Mouse (Mus musculus): ENCODE data around the gene Gm20517. TPM values are rescaled to one million over a fixed set of nuclear protein-coding genes. Genes with fewer than 3 reads are reported as not detected.

The Gm20517 gene
- polyA plus RNA-seq, 1 experiment from 2014 or later, result 2.9 TPM

DNA sequence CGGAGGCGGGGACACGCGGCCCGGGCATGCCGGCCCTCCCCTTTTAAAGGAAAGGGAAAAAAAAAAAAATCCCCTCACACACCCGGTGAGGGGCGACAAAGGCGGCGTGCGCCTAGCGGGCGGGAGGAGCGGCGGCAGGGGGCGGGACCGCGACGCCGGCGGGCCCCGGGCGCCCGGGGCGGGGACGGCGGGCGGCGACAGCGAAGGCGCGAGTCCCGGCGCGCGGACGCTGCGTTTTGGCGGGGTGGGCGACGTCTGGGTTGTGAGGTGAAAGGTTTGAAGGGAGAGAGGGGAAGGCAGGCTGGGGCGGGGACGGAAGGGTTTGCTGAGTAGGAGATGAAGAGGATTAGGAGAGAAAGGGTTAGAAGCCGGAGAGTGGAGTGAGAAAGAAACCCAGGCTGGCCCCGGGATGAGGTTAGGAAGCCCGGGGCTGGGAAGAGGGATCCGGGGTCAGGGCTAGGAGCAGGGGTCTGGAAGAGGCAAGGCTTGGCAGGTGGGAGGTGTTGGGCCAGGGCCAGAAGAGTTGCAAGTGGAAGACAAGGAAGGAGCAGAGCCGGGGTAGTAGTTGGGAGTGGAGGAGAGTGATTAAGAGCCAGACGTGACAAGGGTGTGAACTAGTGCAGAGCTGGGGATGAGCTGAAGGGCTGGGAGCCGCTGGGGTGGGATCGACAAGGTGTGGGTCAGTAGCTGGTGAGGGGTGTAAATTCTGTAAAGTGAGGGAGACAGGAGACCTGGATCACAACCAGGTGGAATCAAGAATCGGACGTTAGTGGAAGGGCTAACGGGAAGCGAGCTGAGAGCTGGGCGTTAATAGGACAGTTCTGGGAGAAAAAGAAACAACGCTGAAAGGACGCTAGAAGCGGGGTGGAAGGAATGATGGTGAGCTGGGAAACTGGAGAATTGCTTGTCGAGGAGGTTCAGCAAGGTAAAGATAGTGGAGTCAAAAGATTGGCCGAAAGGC, 18.6 kb downstream of the Gm20517 start:
- under 1% methylated on average over 57 of the region's 61 CpGs for WGBS
- peak overlapping the region; percentile 80 for H3K4me2 ChIP-seq (ENCODE audit: low read depth, low read length)
- H3K4me1 ChIP-seq (ENCODE audit: control insufficient read depth, insufficient read depth, low read length), result peaks cover 19% of the 10 kb centered on the region
- H3K9me3 ChIP-seq (ENCODE audit: control insufficient read depth, low read length), result no peaks in the 10 kb centered on the region
- H3K27ac ChIP-seq (ENCODE audit: low read depth, low read length), result peak overlapping the region; percentile 95
- no peaks in the 10 kb centered on the region for H3K27me3 ChIP-seq (ENCODE audit: control insufficient read depth, insufficient read depth, low read length)
- H3K9ac ChIP-seq (replicated peaks; ENCODE audit: low read depth, low read length), result peak overlapping the region; percentile 77
- ATAC-seq (ENCODE audit: low read depth), result peak; percentile 58
- peak overlapping the region; percentile 63 for H3K4me3 ChIP-seq (ENCODE audit: low read depth, low read length)
- no peaks in the 10 kb centered on the region for H3K36me3 ChIP-seq (ENCODE audit: control insufficient read depth, insufficient read depth, low read length)

DNA sequence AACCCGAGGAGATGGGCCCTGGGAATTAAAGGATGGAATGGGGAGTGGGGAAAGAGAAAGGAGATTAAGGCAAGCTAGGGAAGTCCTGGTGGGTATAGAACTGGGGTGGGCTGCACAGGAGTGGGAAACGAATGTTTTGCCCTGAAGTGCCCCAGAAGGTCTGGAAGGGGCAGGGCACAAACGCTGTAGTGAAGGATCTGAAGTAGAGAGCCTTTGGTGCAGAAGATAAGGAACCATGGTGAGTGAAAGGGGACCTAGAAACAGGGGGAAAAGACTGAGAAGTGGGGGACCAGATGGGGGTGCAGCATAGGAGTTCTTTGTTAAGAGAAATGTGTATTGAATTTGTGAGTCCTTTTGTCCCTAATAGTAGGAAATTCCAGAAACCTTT, 19.3 kb downstream of the Gm20517 start, which contains the start of gene Usp49:
Gene Usp49, plus strand, starts transcription at position 13 of the 388 bp plus-strand sequence.
- H3K4me2 ChIP-seq (ENCODE audit: low read depth, low read length), result peak within 1 kb of the TSS; percentile 80
- WGBS, result 3% methylated on average over 3 of the region's 3 CpGs
- H3K36me3 ChIP-seq (ENCODE audit: control insufficient read depth, insufficient read depth, low read length), result no peaks in the 10 kb centered on the region

GRCm38 (mm10) chr17:47632181-47632840, 20.9 kb downstream of the Gm20517 start:
- WGBS, result 69% methylated on average over 4 of the region's 4 CpGs
- no peaks in the 10 kb centered on the region for H3K27me3 ChIP-seq (ENCODE audit: control insufficient read depth, insufficient read depth, low read length)
- H3K9ac ChIP-seq (replicated peaks; ENCODE audit: low read depth, low read length), result no peak overlapping the region
- no peak overlapping the region for H3K27ac ChIP-seq (ENCODE audit: low read depth, low read length)
- H3K4me1 ChIP-seq (ENCODE audit: control insufficient read depth, insufficient read depth, low read length), result peaks cover 19% of the 10 kb centered on the region
- ATAC-seq (ENCODE audit: low read depth), result no peak
- H3K4me2 ChIP-seq (ENCODE audit: low read depth, low read length), result no peak overlapping the region
- no peak overlapping the region for H3K4me3 ChIP-seq (ENCODE audit: low read depth, low read length)
- H3K9me3 ChIP-seq (ENCODE audit: control insufficient read depth, low read length), result no peaks in the 10 kb centered on the region
- no peaks in the 10 kb centered on the region for H3K36me3 ChIP-seq (ENCODE audit: control insufficient read depth, insufficient read depth, low read length)

More for the DNA sequence above, 19.3 kb downstream of the Gm20517 start, which contains the start of gene Usp49:
- Histone ChIP-seq H3K9me3 (ENCODE audit: control insufficient read depth, low read length) (no peaks in the 10 kb centered on the region), H3K4me3 (ENCODE audit: low read depth, low read length) (peak within 1 kb of the TSS; percentile 63), H3K27me3 (ENCODE audit: control insufficient read depth, insufficient read depth, low read length) (no peaks in the 10 kb centered on the region), H3K9ac (replicated peaks; ENCODE audit: low read depth, low read length) (peak within 1 kb of the TSS; percentile 77), H3K27ac (ENCODE audit: low read depth, low read length) (peak within 1 kb of the TSS; percentile 95), H3K4me1 (ENCODE audit: control insufficient read depth, insufficient read depth, low read length) (peaks cover 19% of the 10 kb centered on the region)
- ATAC-seq (ENCODE audit: low read depth), result no peak

- WGBS, result 74% methylated on average over 7 of the region's 7 CpGs
- no peak overlapping the region for H3K4me2 ChIP-seq (ENCODE audit: low read depth, low read length)
- no peaks in the 10 kb centered on the region for H3K9me3 ChIP-seq (ENCODE audit: control insufficient read depth, low read length)
- H3K36me3 ChIP-seq (ENCODE audit: control insufficient read depth, insufficient read depth, low read length), result no peaks in the 10 kb centered on the region
- no peak overlapping the region for H3K27ac ChIP-seq (ENCODE audit: low read depth, low read length)
- no peak for ATAC-seq (ENCODE audit: low read depth)
- H3K27me3 ChIP-seq (ENCODE audit: control insufficient read depth, insufficient read depth, low read length), result no peaks in the 10 kb centered on the region
- H3K9ac ChIP-seq (replicated peaks; ENCODE audit: low read depth, low read length), result no peak overlapping the region
- H3K4me1 ChIP-seq (ENCODE audit: control insufficient read depth, insufficient read depth, low read length), result peaks cover 19% of the 10 kb centered on the region
- H3K4me3 ChIP-seq (ENCODE audit: low read depth, low read length), result no peak overlapping the region
Observed at GRCm38 (mm10) chr17:47633999-47634770, 22.8 kb downstream of the Gm20517 start.

DNA sequence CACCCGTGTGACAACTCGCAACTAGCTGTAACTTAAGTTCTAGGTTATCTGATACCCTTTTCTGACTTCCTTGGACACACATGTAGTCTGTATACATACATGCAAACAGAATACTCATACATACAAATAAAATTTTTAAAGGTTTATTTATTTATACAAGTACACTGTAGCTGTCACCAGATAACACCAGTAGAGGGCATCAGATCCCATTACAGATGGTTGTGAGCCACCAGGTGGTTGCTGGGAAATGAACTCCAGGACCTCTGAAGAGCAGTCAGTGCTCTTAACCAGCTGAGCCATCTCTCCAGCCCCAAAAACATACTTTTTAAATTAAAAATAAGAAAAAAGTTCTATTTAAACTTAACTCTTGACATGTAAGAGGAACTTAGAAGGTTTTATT, 31.6 kb downstream of the Gm20517 start:
- H3K9me3 ChIP-seq (ENCODE audit: control insufficient read depth, low read length), result no peaks in the 10 kb centered on the region
- H3K27me3 ChIP-seq (ENCODE audit: control insufficient read depth, insufficient read depth, low read length), result no peaks in the 10 kb centered on the region
- no peak overlapping the region for H3K4me3 ChIP-seq (ENCODE audit: low read depth, low read length)
- no peak overlapping the region for H3K27ac ChIP-seq (ENCODE audit: low read depth, low read length)
- no peaks in the 10 kb centered on the region for H3K36me3 ChIP-seq (ENCODE audit: control insufficient read depth, insufficient read depth, low read length)
- WGBS, result 90% methylated on average over 2 of the region's 2 CpGs
- ATAC-seq (ENCODE audit: low read depth), result no peak
- H3K9ac ChIP-seq (replicated peaks; ENCODE audit: low read depth, low read length), result no peak overlapping the region
- H3K4me2 ChIP-seq (ENCODE audit: low read depth, low read length), result no peak overlapping the region
- no peaks in the 10 kb centered on the region for H3K4me1 ChIP-seq (ENCODE audit: control insufficient read depth, insufficient read depth, low read length)

DNA sequence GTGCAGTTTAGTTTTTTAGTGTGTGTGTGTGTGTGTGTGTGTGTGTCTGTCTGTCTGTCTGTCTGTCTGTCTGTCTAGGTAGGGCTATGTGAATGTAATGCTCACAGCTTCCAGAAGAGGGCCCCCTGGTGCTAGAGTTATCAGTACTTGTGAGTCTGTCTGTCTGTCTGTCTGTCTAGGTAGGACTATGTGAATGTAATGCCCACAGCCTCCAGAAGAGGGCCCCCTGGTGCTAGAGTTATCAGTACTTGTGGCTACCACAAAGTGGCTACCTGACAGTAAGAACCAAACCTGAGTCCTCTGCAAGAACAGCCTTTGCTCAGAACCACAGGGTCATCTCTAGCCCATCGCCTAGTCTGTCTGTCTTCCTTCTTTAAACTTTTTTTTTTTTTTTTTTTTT, 35.3 kb downstream of the Gm20517 start:
- Histone ChIP-seq H3K36me3 (ENCODE audit: control insufficient read depth, insufficient read depth, low read length) (no peaks in the 10 kb centered on the region), H3K9ac (replicated peaks; ENCODE audit: low read depth, low read length) (no peak overlapping the region), H3K4me3 (ENCODE audit: low read depth, low read length) (no peak overlapping the region), H3K27ac (ENCODE audit: low read depth, low read length) (no peak overlapping the region), H3K4me2 (ENCODE audit: low read depth, low read length) (no peak overlapping the region), H3K9me3 (ENCODE audit: control insufficient read depth, low read length) (no peaks in the 10 kb centered on the region), H3K27me3 (ENCODE audit: control insufficient read depth, insufficient read depth, low read length) (no peaks in the 10 kb centered on the region), H3K4me1 (ENCODE audit: control insufficient read depth, insufficient read depth, low read length) (no peaks in the 10 kb centered on the region)
- 83% methylated on average over 1 of the region's 1 CpGs for WGBS
- ATAC-seq (ENCODE audit: low read depth), result no peak

DNA sequence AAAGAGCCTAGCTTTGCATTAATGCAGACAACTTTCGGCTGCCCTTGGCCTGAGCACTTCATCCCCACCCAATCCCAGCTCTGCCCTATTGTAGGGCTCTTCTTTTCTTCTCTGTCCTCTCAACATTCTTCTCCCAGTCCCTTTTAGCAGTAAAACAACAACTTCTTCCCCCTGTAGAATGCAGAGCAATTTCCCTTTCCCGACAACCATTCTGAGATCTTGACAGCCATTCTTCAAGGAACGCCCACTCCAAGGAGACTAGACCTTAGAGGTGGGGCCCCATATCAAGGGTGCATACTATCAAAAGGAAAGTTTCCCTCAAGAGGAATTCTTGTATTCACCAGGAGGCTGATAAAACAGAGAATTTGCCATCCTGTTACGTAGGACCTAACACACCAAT, 37.6 kb downstream of the Gm20517 start:
- 22% methylated on average over 4 of the region's 4 CpGs for WGBS
- Histone ChIP-seq H3K4me1 (ENCODE audit: control insufficient read depth, insufficient read depth, low read length) (no peaks in the 10 kb centered on the region), H3K27me3 (ENCODE audit: control insufficient read depth, insufficient read depth, low read length) (no peaks in the 10 kb centered on the region), H3K4me3 (ENCODE audit: low read depth, low read length) (no peak overlapping the region), H3K27ac (ENCODE audit: low read depth, low read length) (no peak overlapping the region), H3K36me3 (ENCODE audit: control insufficient read depth, insufficient read depth, low read length) (no peaks in the 10 kb centered on the region), H3K9ac (replicated peaks; ENCODE audit: low read depth, low read length) (no peak overlapping the region), H3K9me3 (ENCODE audit: control insufficient read depth, low read length) (no peaks in the 10 kb centered on the region), H3K4me2 (ENCODE audit: low read depth, low read length) (no peak overlapping the region)
- no peak for ATAC-seq (ENCODE audit: low read depth)

GRCm38 (mm10) chr17:47651953-47652352, 40.6 kb downstream of the Gm20517 start:
- Histone ChIP-seq H3K9me3 (ENCODE audit: control insufficient read depth, low read length) (no peaks in the 10 kb centered on the region), H3K4me2 (ENCODE audit: low read depth, low read length) (no peak overlapping the region), H3K36me3 (ENCODE audit: control insufficient read depth, insufficient read depth, low read length) (no peaks in the 10 kb centered on the region), H3K27me3 (ENCODE audit: control insufficient read depth, insufficient read depth, low read length) (no peaks in the 10 kb centered on the region), H3K9ac (replicated peaks; ENCODE audit: low read depth, low read length) (no peak overlapping the region), H3K27ac (ENCODE audit: low read depth, low read length) (no peak overlapping the region), H3K4me3 (ENCODE audit: low read depth, low read length) (no peak overlapping the region), H3K4me1 (ENCODE audit: control insufficient read depth, insufficient read depth, low read length) (no peaks in the 10 kb centered on the region)
- WGBS, result 71% methylated on average over 2 of the region's 2 CpGs
- ATAC-seq (ENCODE audit: low read depth), result no peak
